Mouse (Mus musculus) C2C12 (cell line): ENCODE data around the gene S1pr5. TPM values are rescaled to one million over a fixed set of nuclear protein-coding genes. Genes with fewer than 3 reads are reported as not detected.

Source experiments
- H3K27me3 ChIP-seq: one replicate; pipeline ENCODE4 v1.6.1; 2011; ENCODE audit not compliant: control insufficient read depth, insufficient read depth, insufficient read length
- H3K36me3 ChIP-seq: one replicate; pipeline ENCODE4 v1.6.1; 2011; ENCODE audit not compliant: control insufficient read depth, insufficient read depth
- H3K4me3 ChIP-seq: one replicate; pipeline ENCODE4 v1.5.1; 2011; ENCODE audit warnings: mild to moderate bottlenecking, control low read depth; ENCODE audit not compliant: poor library complexity, insufficient read depth, severe bottlenecking
- H3K79me2 ChIP-seq: one replicate; pipeline ENCODE4 v1.6.1; 2011; ENCODE audit not compliant: control insufficient read depth, insufficient read depth
- H3K79me3 ChIP-seq: one replicate; pipeline ENCODE4 v1.6.1; 2011; ENCODE audit warnings: low read depth, control low read depth
- H3ac ChIP-seq: one replicate; pipeline ENCODE3; 2011; ENCODE audit warnings: low read depth; ENCODE audit not compliant: control insufficient read depth, insufficient read length
- CEBPB ChIP-seq: IDR thresholded peaks from one replicate; pipeline ENCODE4 v1.6.1; 2011; ENCODE audit warnings: low read depth, mild to moderate bottlenecking, control low read depth, moderate library complexity
- CTCF ChIP-seq: IDR thresholded peaks from one replicate; pipeline ENCODE4 v1.5.1; 2011; ENCODE audit not compliant: control insufficient read depth, insufficient read depth, insufficient read length
- FOSL1 ChIP-seq: IDR thresholded peaks from one replicate; pipeline ENCODE4 v1.8.0; 2011; ENCODE audit warnings: mild to moderate bottlenecking, low read length; ENCODE audit not compliant: poor library complexity, insufficient read depth, severe bottlenecking
- MAX ChIP-seq: IDR thresholded peaks from one replicate; pipeline ENCODE4 v1.6.1; 2011; ENCODE audit warnings: mild to moderate bottlenecking, control low read depth
- MYOD1 ChIP-seq: IDR thresholded peaks from one replicate; pipeline ENCODE4 v1.6.1; 2011; ENCODE audit warnings: low read depth; ENCODE audit not compliant: control insufficient read depth, insufficient read length
- MYOG ChIP-seq: IDR thresholded peaks from one replicate; pipeline ENCODE4 v1.6.1; 2011; ENCODE audit not compliant: control insufficient read depth, insufficient read length; ENCODE audit errors: extremely low read depth
- USF1 ChIP-seq: IDR thresholded peaks from one replicate; pipeline ENCODE4 v1.6.1; 2011; ENCODE audit warnings: low read depth, mild to moderate bottlenecking, control low read depth, moderate library complexity
- polyA plus RNA-seq: library from polyadenylated mRNA; unstranded; fragments of >200 nt; fragmentation: generic; extraction: Trizol; gene quantifications from one replicate; pipeline ENCODE4 v1.2.1, GENCODE M21; 2012; ENCODE audit warnings: missing spikeins

S1pr5 gene
- polyA plus RNA-seq, 1 experiment, result 0.04 TPM

GRCm38 (mm10) chr9:21210821-21211220 lies 37.4 kb downstream of the S1pr5 start:
- no peak overlapping the region for H3K4me3 ChIP-seq
- H3ac ChIP-seq, result no peak overlapping the region
- no peaks in the 10 kb centered on the region for H3K79me3 ChIP-seq
- no peaks in the 10 kb centered on the region for H3K79me2 ChIP-seq
- no peaks in the 10 kb centered on the region for H3K36me3 ChIP-seq
- TF ChIP-seq CEBPB, result no peak
- TF ChIP-seq MAX, result no peak
- TF ChIP-seq MYOG, result no peak
- TF ChIP-seq FOSL1, result no peak
- no peak for TF ChIP-seq USF1
- no peak for TF ChIP-seq MYOD1
- no peak for TF ChIP-seq CTCF
- H3K27me3 ChIP-seq, result no peaks in the 10 kb centered on the region

GRCm38 (mm10) chr9:21208626-21209025 lies 39.6 kb downstream of the S1pr5 start:
- Histone ChIP-seq H3K36me3 (no peaks in the 10 kb centered on the region), H3K27me3 (no peaks in the 10 kb centered on the region), H3K79me2 (no peaks in the 10 kb centered on the region), H3ac (no peak overlapping the region), H3K4me3 (no peak overlapping the region), H3K79me3 (no peaks in the 10 kb centered on the region)
- TF ChIP-seq FOSL1, result no peak
- no peak for TF ChIP-seq MYOD1
- no peak for TF ChIP-seq MAX
- no peak for TF ChIP-seq CEBPB
- no peak for TF ChIP-seq CTCF
- TF ChIP-seq USF1, result no peak
- TF ChIP-seq MYOG, result no peak

- no peaks in the 10 kb centered on the region for H3K79me3 ChIP-seq
- no peaks in the 10 kb centered on the region for H3K36me3 ChIP-seq
- TF ChIP-seq CTCF, result no peak
- TF ChIP-seq FOSL1, result no peak
- no peak for TF ChIP-seq CEBPB
- TF ChIP-seq USF1, result no peak
- TF ChIP-seq MYOD1, result no peak
- no peaks in the 10 kb centered on the region for H3K27me3 ChIP-seq
- H3K4me3 ChIP-seq, result no peak overlapping the region
- no peaks in the 10 kb centered on the region for H3K79me2 ChIP-seq
- H3ac ChIP-seq, result no peak overlapping the region
These were observed 41.4 kb downstream of the S1pr5 start for GRCm38 (mm10) chr9:21206848-21207247.

- Histone ChIP-seq H3ac (no peak overlapping the region), H3K27me3 (no peaks in the 10 kb centered on the region), H3K79me3 (no peaks in the 10 kb centered on the region), H3K36me3 (no peaks in the 10 kb centered on the region), H3K4me3 (no peak overlapping the region), H3K79me2 (no peaks in the 10 kb centered on the region)
- TF ChIP-seq USF1, result no peak
- TF ChIP-seq CTCF, result no peak
- TF ChIP-seq MYOD1, result no peak
- no peak for TF ChIP-seq FOSL1
- TF ChIP-seq CEBPB, result no peak
- no peak for TF ChIP-seq MAX
- TF ChIP-seq MYOG, result no peak
These were observed 43.5 kb downstream of the S1pr5 start for GRCm38 (mm10) chr9:21204528-21205272.

- H3K36me3 ChIP-seq, result no peaks in the 10 kb centered on the region
- H3K4me3 ChIP-seq, result no peak overlapping the region
- no peaks in the 10 kb centered on the region for H3K27me3 ChIP-seq
- no peaks in the 10 kb centered on the region for H3K79me2 ChIP-seq
- H3K79me3 ChIP-seq, result no peaks in the 10 kb centered on the region
- H3ac ChIP-seq, result no peak overlapping the region
- no peak for TF ChIP-seq CEBPB
- no peak for TF ChIP-seq MAX
- no peak for TF ChIP-seq MYOG
- no peak for TF ChIP-seq CTCF
- TF ChIP-seq MYOD1, result no peak
- TF ChIP-seq USF1, result no peak
- TF ChIP-seq FOSL1, result no peak
These were observed 44.1 kb downstream of the S1pr5 start for GRCm38 (mm10) chr9:21204156-21204527.

- no peaks in the 10 kb centered on the region for H3K79me3 ChIP-seq
- TF ChIP-seq MAX, result no peak
- TF ChIP-seq CTCF, result no peak
- TF ChIP-seq MYOG, result no peak
- no peak for TF ChIP-seq MYOD1
- TF ChIP-seq CEBPB, result no peak
- no peak for TF ChIP-seq USF1
- TF ChIP-seq FOSL1, result no peak
- H3K36me3 ChIP-seq, result no peaks in the 10 kb centered on the region
- no peaks in the 10 kb centered on the region for H3K27me3 ChIP-seq
- no peak overlapping the region for H3K4me3 ChIP-seq
- H3ac ChIP-seq, result no peak overlapping the region
- no peaks in the 10 kb centered on the region for H3K79me2 ChIP-seq
These were observed 49.3 kb downstream of the S1pr5 start for GRCm38 (mm10) chr9:21198960-21199359.
